Mouse (Mus musculus) heart, postnatal 0 days (tissue): ENCODE measurements around the gene Xpa. TPM values are rescaled to one million over a fixed set of nuclear protein-coding genes. Genes with fewer than 3 reads are reported as not detected.

ENCODE experiments used
- ATAC-seq: fragments of 200-750 bp; cut with Nextera tagmentation; 2 replicates; pipeline ENCODE4 v1.8.0; 2017; ENCODE audit warnings: low read depth, moderate number of reproducible peaks, moderate library complexity; ENCODE audit not compliant: insufficient read depth
- DNase-seq: peaks from one replicate; pipeline ENCODE4 v3.0.0-alpha.2; 2016; ENCODE audit warnings: low spot score
- H3K27ac ChIP-seq: fragments of 300-500 bp; sonication (generic); 2 replicates; pipeline ENCODE4 v1.5.1; 2014; ENCODE audit warnings: low read depth, mild to moderate bottlenecking
- H3K27me3 ChIP-seq: fragments of 300-500 bp; sonication (generic); 2 replicates; pipeline ENCODE4 v1.6.1; 2014; ENCODE audit warnings: low read length, mixed read lengths; ENCODE audit not compliant: control insufficient read depth, insufficient read depth
- H3K36me3 ChIP-seq: fragments of 300-500 bp; sonication (generic); replicated peaks from 2 replicates; pipeline ENCODE4 v1.6.1; 2014; ENCODE audit warnings: low read length, mixed read lengths; ENCODE audit not compliant: control insufficient read depth, insufficient read depth
- H3K4me1 ChIP-seq: fragments of 300-500 bp; sonication (generic); 2 replicates; pipeline ENCODE4 v1.6.1; 2014; ENCODE audit warnings: antibody characterized with exemption; ENCODE audit not compliant: control insufficient read depth, insufficient read depth
- H3K4me2 ChIP-seq: fragments of 300-500 bp; sonication (generic); 2 replicates; pipeline ENCODE4 v1.6.1; 2014; ENCODE audit warnings: low read depth, mild to moderate bottlenecking, low read length, moderate library complexity
- H3K4me3 ChIP-seq: fragments of 300-500 bp; sonication (generic); 2 replicates; pipeline ENCODE4 v1.5.1; 2014; ENCODE audit warnings: low read depth, low read length
- H3K9ac ChIP-seq: fragments of 300-500 bp; sonication (generic); replicated peaks from 2 replicates; pipeline ENCODE4 v1.6.1; 2014; ENCODE audit warnings: low read depth, low read length, mixed read lengths
- H3K9me3 ChIP-seq: fragments of 300-500 bp; sonication (generic); replicated peaks from 2 replicates; pipeline ENCODE4 v1.6.1; 2016; ENCODE audit warnings: low read length; ENCODE audit not compliant: control insufficient read depth
- CTCF ChIP-seq: IDR thresholded peaks from 2 replicates; pipeline ENCODE4 v1.5.1; 2016; ENCODE audit warnings: antibody characterized with exemption, control low read depth, low read depth
- EP300 ChIP-seq: IDR thresholded peaks from 2 replicates; pipeline ENCODE4 v1.6.1; 2016; ENCODE audit warnings: antibody characterized with exemption, low read depth
- WGBS: fragments of 180-500 bp; shearing (Covaris S2); extraction: QIAGEN DNeasy Blood & Tissue Kit; methylation state at CpG from one replicate; pipeline ENCODE4 v1.1.7; 2014; 5-methylcytosine and 5-hydroxymethylcytosine counted together
- polyA plus RNA-seq: library from polyadenylated mRNA; unstranded; fragments of >200 nt; fragmentation: Nextera tagmentation; extraction: Ambion mirVana; gene quantifications from 2 replicates; pipeline ENCODE4 v1.2.1, GENCODE M21; 2015
- total RNA-seq: library from RNA; depleted of rRNA; stranded (reverse); fragments of >200 nt; gene quantifications from 2 replicates; pipeline ENCODE4 v1.2.3, GENCODE M21; 2014; ENCODE audit warnings: low replicate concordance

The Xpa gene
- total and polyA plus RNA-seq, 2 experiments from 2014 or later: 9.4 to 19.1 TPM

DNA sequence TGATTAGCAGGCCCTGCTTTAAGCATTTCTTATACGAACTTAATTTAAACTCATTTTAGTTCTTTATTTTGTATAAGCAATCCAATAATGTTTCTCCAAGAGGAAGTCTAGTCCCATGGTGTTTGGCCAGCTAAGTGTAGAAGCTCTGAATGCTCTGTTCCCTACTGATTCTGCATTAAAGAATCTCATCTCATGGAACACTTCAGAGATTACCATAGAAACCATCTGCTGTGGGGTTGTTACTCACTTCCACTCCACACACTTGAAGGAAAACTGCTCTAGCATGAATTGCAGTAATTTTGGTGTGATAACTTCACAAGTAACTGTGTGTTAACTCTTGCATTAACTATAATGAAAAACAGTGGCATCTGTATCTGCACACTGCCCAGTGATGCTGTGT lies 49.2 kb downstream of the Xpa start:
- Histone ChIP-seq H3K36me3 (peaks cover 38% of the 10 kb centered on the region), H3K9me3 (no peaks in the 10 kb centered on the region), H3K27me3 (no peaks in the 10 kb centered on the region), H3K4me1 (no peaks in the 10 kb centered on the region), H3K27ac (no peak overlapping the region), H3K4me3 (no peak overlapping the region), H3K9ac (no peak overlapping the region), H3K4me2 (no peak overlapping the region)
- DNase-seq: no peak
- 89% methylated on average over 1 of the region's 1 CpGs for WGBS
- no peak for ATAC-seq
- TF ChIP-seq EP300: no peak
- TF ChIP-seq CTCF: no peak

DNA sequence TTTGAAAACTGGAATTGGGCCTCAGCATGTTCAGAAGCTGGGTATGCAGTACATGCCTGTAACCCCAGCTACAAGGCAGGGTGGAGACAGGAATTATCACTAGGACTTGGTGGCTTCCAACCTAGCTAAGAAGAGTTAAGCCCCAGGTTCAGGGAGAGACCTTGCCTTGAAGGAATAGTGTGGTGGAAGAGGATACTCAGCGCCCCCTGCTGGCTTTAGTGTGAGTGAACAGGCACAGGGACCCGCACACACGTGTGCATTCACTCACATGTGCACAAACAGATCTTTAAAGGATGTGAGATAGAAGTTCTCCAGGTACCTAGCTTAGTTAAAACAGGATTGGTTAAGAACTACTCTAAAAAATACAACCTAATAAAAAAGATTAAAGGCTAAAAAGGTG lies 51.8 kb downstream of the Xpa start:
- TF ChIP-seq CTCF (peak; percentile 17; the same call in 1 of the 2 replicates), EP300 (no peak)
- Histone ChIP-seq H3K9me3 (no peaks in the 10 kb centered on the region), H3K4me2 (no peak overlapping the region), H3K9ac (no peak overlapping the region), H3K36me3 (peaks cover 22% of the 10 kb centered on the region), H3K4me1 (peaks cover 7% of the 10 kb centered on the region; the same call in 1 of the 2 replicates), H3K4me3 (no peak overlapping the region), H3K27me3 (no peaks in the 10 kb centered on the region), H3K27ac (no peak overlapping the region)
- ATAC-seq (no peak), DNase-seq (no peak)
- 77% methylated on average over 3 of the region's 3 CpGs for WGBS

- Histone ChIP-seq H3K4me2 (peak within 1 kb of the TSS; percentile 90), H3K9me3 (no peaks in the 10 kb centered on the region), H3K9ac (peak within 1 kb of the TSS; percentile 88), H3K36me3 (peaks cover 23% of the 10 kb centered on the region), H3K4me3 (peak within 1 kb of the TSS; percentile 81), H3K27me3 (no peaks in the 10 kb centered on the region), H3K4me1 (peaks cover 17% of the 10 kb centered on the region; the same call in 1 of the 2 replicates), H3K27ac (peak within 1 kb of the TSS; percentile 97)
- under 1% methylated on average over 89 of the region's 90 CpGs for WGBS
- DNase-seq (peak; percentile 83), ATAC-seq (peak; percentile 89)
- TF ChIP-seq CTCF (no peak), EP300 (0 out of 2 replicates have a peak, but pooled peaks have one; percentile 53)
Measured at GRCm38 (mm10) chr4:46138287-46139222, 57.6 kb downstream of the Xpa start, which contains the start of the genes Ncbp1 and Tstd2. TSS of gene Ncbp1 (plus strand) at chr4:46138613. TSS of gene Tstd2 (minus strand) at chr4:46138694.

GRCm38 (mm10) chr4:46137629-46138286 lies 58.4 kb downstream of the Xpa start:
- peak overlapping the region; percentile 81 for H3K4me3 ChIP-seq
- H3K4me2 ChIP-seq: peak overlapping the region; percentile 90
- ATAC-seq: peak; percentile 51
- H3K36me3 ChIP-seq: peaks cover 30% of the 10 kb centered on the region
- no peaks in the 10 kb centered on the region for H3K9me3 ChIP-seq
- H3K27me3 ChIP-seq: no peaks in the 10 kb centered on the region
- peaks cover 17% of the 10 kb centered on the region; the same call in 1 of the 2 replicates for H3K4me1 ChIP-seq
- peak; percentile 20 for DNase-seq
- 7% methylated on average over 17 of the region's 17 CpGs for WGBS
- peak overlapping the region; percentile 88 for H3K9ac ChIP-seq
- TF ChIP-seq EP300 (no peak), CTCF (no peak)
- H3K27ac ChIP-seq: peak overlapping the region; percentile 97

DNA sequence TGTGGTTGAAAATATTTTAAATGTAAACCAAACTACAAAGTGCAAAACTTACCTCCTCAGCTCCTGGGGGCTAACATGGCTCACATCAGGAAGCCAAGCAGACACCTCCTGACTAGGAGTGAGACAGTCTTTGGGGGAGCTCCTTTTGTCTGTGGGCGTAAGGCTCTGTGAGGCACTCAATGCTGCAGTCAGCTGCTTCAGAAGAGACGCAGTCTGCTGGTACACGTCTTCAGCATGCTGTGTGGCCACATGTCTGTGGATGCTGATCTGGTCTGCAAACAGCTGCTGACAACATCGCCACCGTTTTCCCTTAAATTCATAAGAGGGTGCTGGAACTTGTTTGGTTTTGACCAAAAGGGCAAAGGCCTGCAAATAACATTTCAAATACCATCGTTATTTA lies 64.3 kb downstream of the Xpa start:
- no peak overlapping the region for H3K4me2 ChIP-seq
- DNase-seq (no peak), ATAC-seq (no peak)
- H3K9me3 ChIP-seq: no peaks in the 10 kb centered on the region
- no peak for TF ChIP-seq CTCF
- no peak for TF ChIP-seq EP300
- no peak overlapping the region for H3K27ac ChIP-seq
- 86% methylated on average over 6 of the region's 6 CpGs for WGBS
- H3K36me3 ChIP-seq: peaks cover 72% of the 10 kb centered on the region
- no peaks in the 10 kb centered on the region for H3K27me3 ChIP-seq
- no peak overlapping the region for H3K9ac ChIP-seq
- H3K4me3 ChIP-seq: no peak overlapping the region
- peaks cover 1% of the 10 kb centered on the region; the same call in 1 of the 2 replicates for H3K4me1 ChIP-seq
